Mouse (Mus musculus): ENCODE measurements at regions not wholly inside any gene's neighbourhood (a gene's known extent, or its start where the extent isn't known, plus 50 kb on each side); places are given as distances from the start of the nearest gene placed in this dataset.
A peak's percentile ranks its signal among the peaks of the same experiment; 100 is the strongest.

DNA sequence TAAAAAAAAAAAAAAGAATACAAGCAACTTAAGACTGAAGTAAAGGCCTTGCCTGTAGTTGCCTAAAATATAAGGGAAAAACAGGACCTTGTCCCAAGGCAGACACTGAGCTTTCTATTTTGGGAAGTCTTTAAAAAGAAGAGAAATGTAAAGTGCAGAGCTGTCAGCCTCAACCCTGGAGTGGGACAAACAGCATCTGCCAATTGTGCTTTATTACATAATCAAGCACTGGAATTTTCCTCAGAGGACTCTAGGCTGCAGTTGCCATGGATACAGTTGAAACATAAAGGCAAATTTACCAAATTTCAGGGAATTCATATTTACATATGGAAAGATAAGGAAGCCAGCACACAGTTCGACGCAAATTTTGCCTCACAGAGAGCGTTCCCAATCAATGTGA lies 406.7 kb downstream of the Gm597 start:
- DNase-seq (ENCODE audit: low spot score): peak; percentile 42
- no peak overlapping the region for H3K9ac ChIP-seq (ENCODE audit: low read length)
- H3K27ac ChIP-seq (ENCODE audit: low read depth, low read length): no peak overlapping the region
- no peaks in the 10 kb centered on the region for H3K9me3 ChIP-seq (replicated peaks; ENCODE audit: control insufficient read depth, low read length)
- no peak for ATAC-seq
- H3K4me2 ChIP-seq (ENCODE audit: low read length): no peak overlapping the region
- no peaks in the 10 kb centered on the region for H3K4me1 ChIP-seq (ENCODE audit: control insufficient read depth, insufficient read depth, low read length)
- H3K36me3 ChIP-seq (ENCODE audit: control insufficient read depth, insufficient read depth, low read length): no peaks in the 10 kb centered on the region
- WGBS: 88% methylated on average over 3 of the region's 3 CpGs
- no peaks in the 10 kb centered on the region for H3K27me3 ChIP-seq (replicated peaks; ENCODE audit: control insufficient read depth, insufficient read depth, low read length)
- H3K4me3 ChIP-seq (ENCODE audit: low read depth, low read length): no peak overlapping the region

DNA sequence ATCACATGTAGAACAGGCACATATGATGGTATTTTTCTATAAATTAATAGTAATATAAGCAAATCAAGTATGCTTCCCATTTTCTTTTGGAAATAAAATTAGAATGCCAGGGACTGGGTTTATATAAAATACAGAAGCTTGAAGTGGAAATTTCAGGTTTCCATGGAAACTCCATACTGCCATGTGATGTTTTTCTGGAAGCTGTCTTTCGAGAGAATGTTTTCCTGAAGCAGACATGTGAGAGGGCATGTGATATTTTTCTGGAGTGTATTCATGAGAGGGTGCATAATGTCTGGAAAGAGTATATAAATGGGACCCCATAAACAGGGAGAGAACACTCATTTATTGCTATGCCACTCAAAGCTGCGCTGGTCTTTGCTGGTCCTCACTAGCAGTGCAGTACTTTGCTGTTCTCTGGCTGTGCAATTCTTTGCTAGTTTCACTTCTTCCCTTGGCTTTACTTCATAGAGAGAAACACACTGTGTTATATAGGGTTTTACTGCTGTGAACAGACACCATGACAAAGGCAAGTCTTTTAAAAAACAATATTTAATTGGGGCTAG lies 430.6 kb downstream of the Gm597 start:
- H3K9ac ChIP-seq (ENCODE audit: low read length): no peak overlapping the region
- H3K9me3 ChIP-seq (replicated peaks; ENCODE audit: control insufficient read depth, low read length): no peaks in the 10 kb centered on the region
- no peaks in the 10 kb centered on the region for H3K4me1 ChIP-seq (ENCODE audit: control insufficient read depth, insufficient read depth, low read length)
- H3K27me3 ChIP-seq (replicated peaks; ENCODE audit: control insufficient read depth, insufficient read depth, low read length): no peaks in the 10 kb centered on the region
- H3K4me3 ChIP-seq (ENCODE audit: low read depth, low read length): no peak overlapping the region
- peak; percentile 42 for DNase-seq (ENCODE audit: low spot score)
- 79% methylated on average over 2 of the region's 2 CpGs for WGBS
- no peak for ATAC-seq
- H3K27ac ChIP-seq (ENCODE audit: low read depth, low read length): no peak overlapping the region
- H3K4me2 ChIP-seq (ENCODE audit: low read length): no peak overlapping the region
- no peaks in the 10 kb centered on the region for H3K36me3 ChIP-seq (ENCODE audit: control insufficient read depth, insufficient read depth, low read length)

DNA sequence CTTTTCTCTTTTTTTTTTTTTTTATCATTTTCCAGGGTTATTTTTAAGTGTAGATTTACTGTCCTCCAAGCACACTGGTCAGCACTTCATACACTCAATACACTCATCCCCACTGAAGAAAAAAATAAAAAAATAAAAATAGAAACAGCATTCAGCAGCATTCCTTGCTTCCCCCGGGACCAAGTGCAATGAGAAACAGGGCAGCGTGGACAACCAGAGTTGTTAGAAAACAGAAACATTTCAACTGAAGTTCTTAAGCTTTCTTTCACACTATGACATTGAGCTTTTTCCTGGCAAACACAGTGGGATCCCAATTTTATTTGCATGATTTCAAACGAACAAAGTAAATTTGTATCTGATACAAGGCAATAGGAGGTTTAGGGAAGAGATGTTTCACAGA lies 431.5 kb downstream of the Gm597 start:
- Histone ChIP-seq H3K27me3 (replicated peaks; ENCODE audit: control insufficient read depth, insufficient read depth, low read length) (no peaks in the 10 kb centered on the region), H3K4me3 (ENCODE audit: low read depth, low read length) (no peak overlapping the region), H3K27ac (ENCODE audit: low read depth, low read length) (no peak overlapping the region), H3K4me2 (ENCODE audit: low read length) (no peak overlapping the region), H3K4me1 (ENCODE audit: control insufficient read depth, insufficient read depth, low read length) (no peaks in the 10 kb centered on the region), H3K36me3 (ENCODE audit: control insufficient read depth, insufficient read depth, low read length) (no peaks in the 10 kb centered on the region), H3K9me3 (replicated peaks; ENCODE audit: control insufficient read depth, low read length) (no peaks in the 10 kb centered on the region), H3K9ac (ENCODE audit: low read length) (no peak overlapping the region)
- 52% methylated on average over 3 of the region's 3 CpGs for WGBS
- ATAC-seq (no peak), DNase-seq (ENCODE audit: low spot score) (peak; percentile 3)

DNA sequence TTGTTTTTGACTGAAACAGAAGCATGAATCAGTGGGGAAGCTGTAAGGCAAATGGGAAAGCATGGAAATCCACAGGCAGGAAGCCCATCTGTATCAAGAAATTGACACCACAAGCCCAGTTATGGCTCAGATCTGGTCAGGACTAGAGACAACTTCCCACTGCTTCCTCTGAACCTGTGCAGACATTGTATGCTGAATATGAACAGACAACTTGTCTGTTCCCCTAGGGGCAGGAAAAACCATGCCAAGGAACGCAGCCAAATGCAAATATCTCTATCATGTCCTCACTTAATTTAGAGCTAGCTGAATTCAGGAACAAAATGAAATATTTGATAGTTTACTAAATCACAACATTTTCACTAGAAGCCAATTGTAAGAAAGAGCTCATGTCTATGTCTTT lies 440.0 kb downstream of the Gm597 start:
- no peak for ATAC-seq

DNA sequence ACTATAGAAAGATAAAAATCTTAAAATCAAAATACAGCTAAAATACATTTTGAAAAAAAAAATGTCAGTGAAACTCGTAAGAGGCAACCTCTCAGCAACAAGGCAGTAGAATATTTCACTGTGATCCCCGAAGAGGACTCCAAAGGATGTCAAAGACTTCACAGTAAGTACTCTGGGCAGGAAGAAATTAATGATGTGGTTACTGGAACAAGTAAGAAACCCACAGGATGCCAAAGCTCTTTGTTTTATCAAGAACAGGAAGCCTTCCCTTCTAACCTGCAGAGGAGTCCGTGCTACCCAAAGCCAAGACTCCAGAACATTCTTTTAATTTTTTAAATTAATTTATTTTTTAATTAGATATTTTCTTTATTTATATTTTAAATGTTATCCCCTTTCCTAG lies 445.7 kb downstream of the Gm597 start:
- Histone ChIP-seq H3K9ac (ENCODE audit: low read length) (no peak overlapping the region), H3K36me3 (ENCODE audit: control insufficient read depth, insufficient read depth, low read length) (no peaks in the 10 kb centered on the region), H3K4me2 (ENCODE audit: low read length) (no peak overlapping the region), H3K4me3 (ENCODE audit: low read depth, low read length) (no peak overlapping the region), H3K27me3 (replicated peaks; ENCODE audit: control insufficient read depth, insufficient read depth, low read length) (no peaks in the 10 kb centered on the region), H3K9me3 (replicated peaks; ENCODE audit: control insufficient read depth, low read length) (no peaks in the 10 kb centered on the region), H3K27ac (ENCODE audit: low read depth, low read length) (no peak overlapping the region), H3K4me1 (ENCODE audit: control insufficient read depth, insufficient read depth, low read length) (no peaks in the 10 kb centered on the region)
- ATAC-seq: no peak
- 85% methylated on average over 3 of the region's 3 CpGs for WGBS
- DNase-seq (ENCODE audit: low spot score): no peak

More for the DNA sequence above, 440.0 kb downstream of the Gm597 start:
- no peak overlapping the region for H3K9ac ChIP-seq (ENCODE audit: low read length)
- no peaks in the 10 kb centered on the region for H3K4me1 ChIP-seq (ENCODE audit: control insufficient read depth, insufficient read depth, low read length)
- 94% methylated on average over 1 of the region's 1 CpGs for WGBS
- no peaks in the 10 kb centered on the region for H3K36me3 ChIP-seq (ENCODE audit: control insufficient read depth, insufficient read depth, low read length)
- no peak for DNase-seq (ENCODE audit: low spot score)
- H3K9me3 ChIP-seq (replicated peaks; ENCODE audit: control insufficient read depth, low read length): no peaks in the 10 kb centered on the region
- no peak overlapping the region for H3K27ac ChIP-seq (ENCODE audit: low read depth, low read length)
- no peak overlapping the region for H3K4me2 ChIP-seq (ENCODE audit: low read length)
- no peak overlapping the region for H3K4me3 ChIP-seq (ENCODE audit: low read depth, low read length)
- no peaks in the 10 kb centered on the region for H3K27me3 ChIP-seq (replicated peaks; ENCODE audit: control insufficient read depth, insufficient read depth, low read length)

DNA sequence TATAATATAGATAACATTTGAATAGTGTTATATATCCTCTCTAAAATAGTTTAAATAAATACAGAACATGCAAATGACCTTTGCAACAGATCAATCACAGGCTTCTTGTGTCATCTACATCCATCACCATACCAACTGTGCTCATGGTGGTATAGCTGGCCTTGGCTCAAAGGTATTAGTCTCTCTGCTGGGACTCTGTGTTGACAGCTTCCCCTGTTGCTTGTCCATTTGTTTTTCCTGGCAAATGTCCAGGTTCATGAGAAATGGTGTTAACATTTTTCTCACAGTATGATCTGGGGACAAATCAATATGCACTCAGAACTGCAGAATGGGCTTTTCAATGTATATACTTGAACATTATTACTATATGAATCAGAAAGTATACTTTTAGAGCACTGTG lies 448.0 kb downstream of the Gm597 start:
- no peaks in the 10 kb centered on the region for H3K27me3 ChIP-seq (replicated peaks; ENCODE audit: control insufficient read depth, insufficient read depth, low read length)
- H3K4me1 ChIP-seq (ENCODE audit: control insufficient read depth, insufficient read depth, low read length): no peaks in the 10 kb centered on the region
- no peaks in the 10 kb centered on the region for H3K9me3 ChIP-seq (replicated peaks; ENCODE audit: control insufficient read depth, low read length)
- no peak for ATAC-seq
- no peaks in the 10 kb centered on the region for H3K36me3 ChIP-seq (ENCODE audit: control insufficient read depth, insufficient read depth, low read length)
- DNase-seq (ENCODE audit: low spot score): peak; percentile 20
- H3K4me3 ChIP-seq (ENCODE audit: low read depth, low read length): no peak overlapping the region
- no peak overlapping the region for H3K27ac ChIP-seq (ENCODE audit: low read depth, low read length)
- H3K9ac ChIP-seq (ENCODE audit: low read length): no peak overlapping the region
- H3K4me2 ChIP-seq (ENCODE audit: low read length): no peak overlapping the region

DNA sequence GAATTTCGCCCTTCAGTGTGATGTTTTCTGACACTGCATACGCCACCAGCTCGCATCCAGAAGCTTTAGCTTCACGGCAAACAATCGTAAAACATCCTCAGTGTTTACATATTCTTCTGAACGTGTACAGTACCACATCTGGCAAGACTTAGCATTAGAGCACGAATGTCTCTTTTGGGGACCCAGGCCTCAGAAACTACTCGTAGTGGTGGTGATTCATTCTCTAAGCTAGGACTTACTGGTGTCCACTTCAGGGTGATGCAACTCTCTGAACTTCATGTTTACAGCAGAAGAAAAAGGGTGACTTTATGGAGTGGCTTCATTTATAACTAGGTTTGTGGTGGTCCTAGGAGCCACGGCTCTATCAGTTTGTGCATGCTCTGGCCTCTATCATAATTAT lies 451.1 kb downstream of the Gm597 start:
- no peak overlapping the region for H3K4me2 ChIP-seq (ENCODE audit: low read length)
- H3K27me3 ChIP-seq (replicated peaks; ENCODE audit: control insufficient read depth, insufficient read depth, low read length): no peaks in the 10 kb centered on the region
- H3K27ac ChIP-seq (ENCODE audit: low read depth, low read length): no peak overlapping the region
- 87% methylated on average over 9 of the region's 9 CpGs for WGBS
- DNase-seq (ENCODE audit: low spot score): no peak
- no peak overlapping the region for H3K4me3 ChIP-seq (ENCODE audit: low read depth, low read length)
- no peaks in the 10 kb centered on the region for H3K36me3 ChIP-seq (ENCODE audit: control insufficient read depth, insufficient read depth, low read length)
- H3K4me1 ChIP-seq (ENCODE audit: control insufficient read depth, insufficient read depth, low read length): no peaks in the 10 kb centered on the region
- no peak for ATAC-seq
- H3K9me3 ChIP-seq (replicated peaks; ENCODE audit: control insufficient read depth, low read length): no peaks in the 10 kb centered on the region
- H3K9ac ChIP-seq (ENCODE audit: low read length): no peak overlapping the region

DNA sequence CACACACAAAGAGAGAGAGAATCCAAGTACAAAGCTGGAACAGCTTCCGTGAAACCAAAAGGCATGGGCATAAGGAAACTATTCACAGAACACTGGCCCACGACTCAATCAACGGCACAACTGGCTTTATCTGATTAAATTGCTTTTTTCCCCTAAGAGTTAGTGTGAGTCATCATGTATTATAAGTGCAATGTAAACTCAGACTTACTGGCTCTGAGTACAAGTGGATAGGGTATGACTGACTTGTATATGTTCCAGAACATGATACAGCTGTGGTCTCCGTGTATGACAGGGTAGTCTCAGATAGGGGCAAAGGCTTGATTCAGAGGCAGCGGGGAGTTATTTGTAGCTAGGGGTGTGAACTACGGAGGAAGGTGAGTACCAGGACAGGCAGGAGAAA lies 451.5 kb downstream of the Gm597 start:
- Histone ChIP-seq H3K27ac (ENCODE audit: low read depth, low read length) (no peak overlapping the region), H3K9me3 (replicated peaks; ENCODE audit: control insufficient read depth, low read length) (no peaks in the 10 kb centered on the region), H3K4me2 (ENCODE audit: low read length) (no peak overlapping the region), H3K4me1 (ENCODE audit: control insufficient read depth, insufficient read depth, low read length) (no peaks in the 10 kb centered on the region), H3K9ac (ENCODE audit: low read length) (no peak overlapping the region), H3K27me3 (replicated peaks; ENCODE audit: control insufficient read depth, insufficient read depth, low read length) (no peaks in the 10 kb centered on the region), H3K36me3 (ENCODE audit: control insufficient read depth, insufficient read depth, low read length) (no peaks in the 10 kb centered on the region), H3K4me3 (ENCODE audit: low read depth, low read length) (no peak overlapping the region)
- 86% methylated on average over 6 of the region's 6 CpGs for WGBS
- ATAC-seq (no peak), DNase-seq (ENCODE audit: low spot score) (no peak)

DNA sequence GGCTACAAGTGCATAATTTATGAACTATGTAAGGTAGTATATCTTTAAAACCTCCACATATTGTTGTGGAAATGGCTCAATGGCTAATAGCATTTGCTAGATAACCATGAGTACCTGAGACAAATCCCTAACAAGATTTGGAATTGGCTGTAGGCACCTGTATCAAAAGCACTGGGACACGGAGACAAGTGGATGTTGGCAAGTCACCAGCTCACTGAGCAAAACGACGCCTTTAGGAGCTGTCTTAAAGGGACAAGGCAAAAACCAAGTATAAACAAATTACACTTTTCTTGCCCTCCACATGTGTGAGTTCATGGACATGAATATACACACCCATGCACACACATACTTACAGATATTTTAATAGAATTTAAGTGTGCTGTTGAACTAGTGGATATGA lies 455.9 kb downstream of the Gm597 start:
- Histone ChIP-seq H3K4me1 (ENCODE audit: control insufficient read depth, insufficient read depth, low read length) (no peaks in the 10 kb centered on the region), H3K4me3 (ENCODE audit: low read depth, low read length) (no peak overlapping the region), H3K36me3 (ENCODE audit: control insufficient read depth, insufficient read depth, low read length) (no peaks in the 10 kb centered on the region), H3K27me3 (replicated peaks; ENCODE audit: control insufficient read depth, insufficient read depth, low read length) (no peaks in the 10 kb centered on the region), H3K4me2 (ENCODE audit: low read length) (no peak overlapping the region), H3K9ac (ENCODE audit: low read length) (no peak overlapping the region), H3K9me3 (replicated peaks; ENCODE audit: control insufficient read depth, low read length) (no peaks in the 10 kb centered on the region), H3K27ac (ENCODE audit: low read depth, low read length) (no peak overlapping the region)
- 42% methylated on average over 3 of the region's 3 CpGs for WGBS
- DNase-seq (ENCODE audit: low spot score) (peak; percentile 27), ATAC-seq (no peak)
